Mouse (Mus musculus) neural tube, embryonic 14.5 days (tissue): ENCODE data around the gene 2510009E07Rik. TPM values are rescaled to one million over a fixed set of nuclear protein-coding genes. Genes with fewer than 3 reads are reported as not detected.

Experiments used
- ATAC-seq: fragments of 200-750 bp; cut with Nextera tagmentation; 2 replicates; pipeline ENCODE4 v1.8.0; 2017; ENCODE audit warnings: low read depth, mild to moderate bottlenecking, moderate TSS enrichment, moderate library complexity
- H3K27ac ChIP-seq: fragments of 300-500 bp; sonication (generic); 2 replicates; pipeline ENCODE4 v1.5.1; 2014; ENCODE audit warnings: low read depth, mild to moderate bottlenecking, control low read depth, low read length, moderate library complexity, mixed read lengths
- H3K27me3 ChIP-seq: fragments of 300-500 bp; sonication (generic); 2 replicates; pipeline ENCODE4 v1.6.1; 2014; ENCODE audit warnings: low read length; ENCODE audit not compliant: control insufficient read depth, insufficient read depth
- H3K36me3 ChIP-seq: fragments of 300-500 bp; sonication (generic); 2 replicates; pipeline ENCODE4 v1.6.1; 2014; ENCODE audit warnings: low read length, mixed read lengths; ENCODE audit not compliant: control insufficient read depth, insufficient read depth
- H3K4me1 ChIP-seq: fragments of 300-500 bp; sonication (generic); 2 replicates; pipeline ENCODE4 v1.6.1; 2014; ENCODE audit warnings: low read length; ENCODE audit not compliant: control insufficient read depth, insufficient read depth
- H3K4me2 ChIP-seq: fragments of 300-500 bp; sonication (generic); 2 replicates; pipeline ENCODE4 v1.6.1; 2014; ENCODE audit warnings: mild to moderate bottlenecking, low read depth, low read length, control low read depth
- H3K4me3 ChIP-seq: fragments of 300-500 bp; sonication (generic); 2 replicates; pipeline ENCODE4 v1.5.1; 2014; ENCODE audit warnings: low read depth, low read length, control low read depth, mixed read lengths
- H3K9ac ChIP-seq: fragments of 300-500 bp; sonication (generic); replicated peaks from 2 replicates; pipeline ENCODE4 v1.6.1; 2014; ENCODE audit warnings: low read depth, mild to moderate bottlenecking, control low read depth, low read length, mixed read lengths
- H3K9me3 ChIP-seq: fragments of 300-500 bp; sonication (generic); 2 replicates; pipeline ENCODE4 v1.6.1; 2016; ENCODE audit warnings: low read length; ENCODE audit not compliant: control insufficient read depth
- WGBS: fragments of 180-500 bp; shearing (Covaris S2); extraction: QIAGEN DNeasy Blood & Tissue Kit; methylation state at CpG from one replicate; pipeline ENCODE4 v1.1.7; 2014; 5-methylcytosine and 5-hydroxymethylcytosine counted together
- polyA plus RNA-seq: library from polyadenylated mRNA; unstranded; fragments of >200 nt; fragmentation: Nextera tagmentation; extraction: Ambion mirVana; gene quantifications from 2 replicates; pipeline ENCODE4 v1.2.1, GENCODE M21; 2014

The 2510009E07Rik gene
- polyA plus RNA-seq, 1 experiment from 2014 or later: 43.7 TPM

DNA sequence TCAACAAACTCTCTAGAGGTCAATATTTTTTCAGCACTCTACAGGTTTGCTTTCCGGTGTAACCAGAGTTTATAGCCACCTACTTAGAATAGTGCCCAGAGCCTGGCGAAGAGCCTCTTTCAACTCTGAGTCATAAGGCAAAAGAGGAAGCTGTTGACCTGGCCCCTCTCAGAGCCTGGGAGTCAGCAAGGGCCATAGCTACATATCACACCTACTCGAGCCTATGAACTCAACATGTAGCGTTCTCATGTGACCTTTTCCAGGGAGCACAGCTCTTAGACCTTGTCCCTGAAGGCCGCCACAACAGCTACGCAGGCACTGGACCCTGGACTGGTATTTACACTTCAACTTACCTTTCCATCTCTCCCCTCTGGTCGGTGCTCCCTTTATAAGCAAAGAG lies 25.3 kb upstream of the 2510009E07Rik start:
- H3K9ac ChIP-seq: no peak overlapping the region
- no peaks in the 10 kb centered on the region for H3K9me3 ChIP-seq
- H3K27me3 ChIP-seq: no peaks in the 10 kb centered on the region
- no peak overlapping the region for H3K4me3 ChIP-seq
- no peak overlapping the region for H3K27ac ChIP-seq
- no peak for ATAC-seq
- no peaks in the 10 kb centered on the region for H3K4me1 ChIP-seq
- H3K36me3 ChIP-seq: no peaks in the 10 kb centered on the region
- 91% methylated on average over 7 of the region's 7 CpGs for WGBS
- H3K4me2 ChIP-seq: no peak overlapping the region

GRCm38 (mm10) chr16:21714516-21714915 lies 20.1 kb upstream of the 2510009E07Rik start:
- no peak overlapping the region for H3K27ac ChIP-seq
- no peaks in the 10 kb centered on the region for H3K36me3 ChIP-seq
- H3K9me3 ChIP-seq: no peaks in the 10 kb centered on the region
- no peak overlapping the region for H3K4me3 ChIP-seq
- 90% methylated on average over 10 of the region's 10 CpGs for WGBS
- H3K27me3 ChIP-seq: no peaks in the 10 kb centered on the region
- H3K9ac ChIP-seq: no peak overlapping the region
- no peak overlapping the region for H3K4me2 ChIP-seq
- no peak for ATAC-seq
- no peaks in the 10 kb centered on the region for H3K4me1 ChIP-seq

- no peak overlapping the region for H3K4me3 ChIP-seq
- H3K4me2 ChIP-seq: no peak overlapping the region
- no peak for ATAC-seq
- no peaks in the 10 kb centered on the region for H3K36me3 ChIP-seq
- H3K27ac ChIP-seq: no peak overlapping the region
- H3K9ac ChIP-seq: no peak overlapping the region
- no peaks in the 10 kb centered on the region for H3K9me3 ChIP-seq
- no peaks in the 10 kb centered on the region for H3K4me1 ChIP-seq
- no peaks in the 10 kb centered on the region for H3K27me3 ChIP-seq
- 47% methylated on average over 2 of the region's 2 CpGs for WGBS
These were observed 15.9 kb upstream of the 2510009E07Rik start for GRCm38 (mm10) chr16:21710321-21710720.

DNA sequence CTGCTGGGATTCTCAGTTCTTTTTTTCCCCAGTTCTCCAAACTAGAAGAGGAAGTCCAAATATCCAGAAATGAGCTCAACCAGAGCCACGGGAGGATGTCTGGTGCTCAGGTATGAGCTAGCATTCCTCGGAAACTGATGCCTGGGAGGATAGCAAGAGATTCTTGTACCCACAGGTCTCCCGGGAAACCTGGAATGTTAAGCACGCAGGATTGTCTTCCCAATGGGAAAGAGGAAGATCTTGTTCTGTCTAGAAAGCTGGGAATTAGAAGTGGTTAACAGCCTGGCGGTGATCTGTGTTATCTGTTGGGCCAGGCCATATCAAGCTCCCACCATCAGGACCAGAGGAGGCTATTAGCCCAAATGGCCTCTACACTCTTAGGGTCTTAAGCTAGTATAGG lies 10.2 kb upstream of the 2510009E07Rik start:
- Histone ChIP-seq H3K27me3 (no peaks in the 10 kb centered on the region), H3K9me3 (no peaks in the 10 kb centered on the region), H3K9ac (no peak overlapping the region), H3K36me3 (no peaks in the 10 kb centered on the region), H3K27ac (no peak overlapping the region), H3K4me1 (no peaks in the 10 kb centered on the region), H3K4me3 (no peak overlapping the region), H3K4me2 (no peak overlapping the region)
- ATAC-seq: no peak
- 62% methylated on average over 5 of the region's 5 CpGs for WGBS

- WGBS: 9% methylated on average over 3 of the region's 3 CpGs
- ATAC-seq: peak; percentile 81
These were observed 7.8 kb upstream of the 2510009E07Rik start for GRCm38 (mm10) chr16:21702314-21702690.

GRCm38 (mm10) chr16:21701611-21702313 lies 7.3 kb upstream of the 2510009E07Rik start:
- WGBS: 10% methylated on average over 10 of the region's 10 CpGs
- no peak overlapping the region for H3K27ac ChIP-seq

More at GRCm38 (mm10) chr16:21702314-21702690, 7.8 kb upstream of the 2510009E07Rik start:
- Histone ChIP-seq H3K4me3 (no peak overlapping the region), H3K27me3 (no peaks in the 10 kb centered on the region), H3K9ac (no peak overlapping the region), H3K9me3 (no peaks in the 10 kb centered on the region), H3K4me1 (no peaks in the 10 kb centered on the region), H3K27ac (no peak overlapping the region), H3K4me2 (peak overlapping the region; percentile 14; the same call in 1 of the 2 replicates), H3K36me3 (no peaks in the 10 kb centered on the region)

DNA sequence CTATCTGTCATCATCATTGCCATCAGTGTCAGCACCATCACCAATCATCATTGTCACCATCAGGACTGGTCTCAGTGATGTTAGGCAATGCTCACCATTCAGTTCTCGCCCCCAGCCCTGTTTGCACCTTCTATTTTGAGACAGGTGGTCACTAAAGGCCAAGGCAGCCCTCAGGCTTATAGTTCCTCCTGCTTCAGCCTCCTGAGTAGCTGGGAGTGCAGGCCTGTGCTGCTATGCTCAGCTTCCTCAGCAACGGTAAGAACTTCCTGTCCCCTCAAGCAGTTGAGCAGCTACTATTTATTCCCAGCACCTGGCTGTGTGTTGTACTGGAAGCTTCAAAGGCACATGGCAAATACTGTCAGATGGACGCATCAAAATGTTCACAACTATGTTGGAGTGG lies 3.7 kb upstream of the 2510009E07Rik start:
- 88% methylated on average over 3 of the region's 3 CpGs for WGBS

More at GRCm38 (mm10) chr16:21701611-21702313, 7.3 kb upstream of the 2510009E07Rik start:
- no peaks in the 10 kb centered on the region for H3K27me3 ChIP-seq
- H3K4me1 ChIP-seq: no peaks in the 10 kb centered on the region
- H3K36me3 ChIP-seq: no peaks in the 10 kb centered on the region
- H3K4me2 ChIP-seq: peak overlapping the region; percentile 14; the same call in 1 of the 2 replicates
- no peak overlapping the region for H3K9ac ChIP-seq
- no peaks in the 10 kb centered on the region for H3K9me3 ChIP-seq
- H3K4me3 ChIP-seq: no peak overlapping the region
- peak; percentile 25; the same call in 1 of the 2 replicates for ATAC-seq

DNA sequence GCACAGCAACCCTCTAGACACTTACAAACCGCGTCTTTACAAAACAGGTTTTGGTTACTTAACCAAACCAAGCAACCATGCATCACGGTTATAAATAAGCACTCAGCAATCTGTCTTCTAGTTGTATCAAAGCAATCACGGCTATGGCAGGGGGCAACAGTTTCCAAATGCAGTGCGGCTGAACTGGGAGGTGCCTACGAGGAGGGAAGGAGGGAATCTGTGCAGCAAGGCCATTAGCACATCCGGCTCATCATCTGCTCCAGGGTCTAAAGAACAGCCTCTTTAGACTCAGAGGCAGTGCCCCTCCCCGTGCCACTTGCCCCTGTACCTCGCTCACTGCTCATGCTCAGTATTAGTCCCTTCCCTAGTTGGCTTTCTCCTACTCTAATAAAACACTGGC lies 2.5 kb upstream of the 2510009E07Rik start:
- Histone ChIP-seq H3K27ac (no peak overlapping the region), H3K4me3 (no peak overlapping the region), H3K4me1 (peaks cover 16% of the 10 kb centered on the region; the same call in 1 of the 2 replicates), H3K36me3 (no peaks in the 10 kb centered on the region), H3K4me2 (no peak overlapping the region), H3K9ac (no peak overlapping the region), H3K9me3 (no peaks in the 10 kb centered on the region), H3K27me3 (no peaks in the 10 kb centered on the region)
- ATAC-seq: no peak
- WGBS: 50% methylated on average over 9 of the region's 9 CpGs

More for the DNA sequence above, 3.7 kb upstream of the 2510009E07Rik start:
- Histone ChIP-seq H3K4me1 (peaks cover 4% of the 10 kb centered on the region; the same call in 1 of the 2 replicates), H3K27ac (no peak overlapping the region), H3K4me2 (no peak overlapping the region), H3K9me3 (no peaks in the 10 kb centered on the region), H3K27me3 (no peaks in the 10 kb centered on the region), H3K4me3 (no peak overlapping the region), H3K36me3 (no peaks in the 10 kb centered on the region), H3K9ac (no peak overlapping the region)
- ATAC-seq: no peak

- Histone ChIP-seq H3K9me3 (no peaks in the 10 kb centered on the region), H3K9ac (peak overlapping the region; percentile 96), H3K36me3 (no peaks in the 10 kb centered on the region), H3K27ac (peak overlapping the region; percentile 96), H3K4me2 (peak overlapping the region; percentile 85), H3K27me3 (no peaks in the 10 kb centered on the region), H3K4me1 (peaks cover 25% of the 10 kb centered on the region; the same call in 1 of the 2 replicates), H3K4me3 (peak overlapping the region; percentile 90)
- peak; percentile 81 for ATAC-seq
- WGBS: 3% methylated on average over 12 of the region's 12 CpGs
These were observed 745 bp upstream of the 2510009E07Rik start for GRCm38 (mm10) chr16:21695242-21695578.
